Mouse (Mus musculus): ENCODE results near the gene Lamb3.
A peak's percentile ranks its signal among the peaks of the same experiment; 100 is the strongest.

Lamb3 gene

GRCm38 (mm10) chr1:193346908-193347307, 139.4 kb downstream of the Lamb3 start:
- DNase-seq: no peak

GRCm38 (mm10) chr1:193348261-193348962, 140.9 kb downstream of the Lamb3 start:
- DNase-seq: no peak

GRCm38 (mm10) chr1:193349702-193350545, 142.4 kb downstream of the Lamb3 start:
- peak in 1 of 2 experiments; percentile 43 for DNase-seq

- DNase-seq: no peak
These were observed 143.0 kb downstream of the Lamb3 start for GRCm38 (mm10) chr1:193350546-193350801.

- DNase-seq: no peak
These were observed 144.1 kb downstream of the Lamb3 start for GRCm38 (mm10) chr1:193351583-193351982.

GRCm38 (mm10) chr1:193359199-193359598, 151.7 kb downstream of the Lamb3 start:
- no peak for DNase-seq

GRCm38 (mm10) chr1:193361181-193361580, 153.7 kb downstream of the Lamb3 start:
- DNase-seq: no peak

GRCm38 (mm10) chr1:193362078-193362477, 154.6 kb downstream of the Lamb3 start:
- DNase-seq: no peak

- DNase-seq: peak in 1 of 2 experiments; percentile 52
These were observed 156.3 kb downstream of the Lamb3 start for GRCm38 (mm10) chr1:193363801-193364231.

- DNase-seq: no peak
These were observed 160.6 kb downstream of the Lamb3 start for GRCm38 (mm10) chr1:193368055-193368454.

- no peak for DNase-seq
These were observed 161.6 kb downstream of the Lamb3 start for GRCm38 (mm10) chr1:193369091-193369490.

- no peak for DNase-seq
These were observed 162.6 kb downstream of the Lamb3 start, which contains the start of gene Camk1g for GRCm38 (mm10) chr1:193370096-193370495. Gene Camk1g (minus strand): TSS chr1:193370298.

- no peak for DNase-seq
These were observed 166.5 kb downstream of the Lamb3 start for GRCm38 (mm10) chr1:193373906-193374413.

GRCm38 (mm10) chr1:193376478-193377134, 169.1 kb downstream of the Lamb3 start:
- peak in 1 of 2 experiments; percentile 31 for DNase-seq

- DNase-seq: no peak
These were observed 172.1 kb downstream of the Lamb3 start for GRCm38 (mm10) chr1:193379634-193380033.

GRCm38 (mm10) chr1:193380877-193381276, 173.4 kb downstream of the Lamb3 start:
- no peak for DNase-seq

GRCm38 (mm10) chr1:193381597-193382404, 174.3 kb downstream of the Lamb3 start:
- DNase-seq: no peak

GRCm38 (mm10) chr1:193382435-193382834, 174.9 kb downstream of the Lamb3 start:
- DNase-seq: no peak

GRCm38 (mm10) chr1:193382841-193383462, 175.5 kb downstream of the Lamb3 start:
- peak in 1 of 2 experiments; percentile 31 for DNase-seq

GRCm38 (mm10) chr1:193386136-193386535, 178.6 kb downstream of the Lamb3 start:
- DNase-seq: peak; percentile 32 to 38

- DNase-seq: no peak
These were observed 179.7 kb downstream of the Lamb3 start for GRCm38 (mm10) chr1:193387241-193387640.

- DNase-seq: no peak
These were observed 182.0 kb downstream of the Lamb3 start for GRCm38 (mm10) chr1:193389505-193389904.
